Mouse (Mus musculus): ENCODE measurements at regions not wholly inside any gene's neighbourhood (a gene's known extent, or its start where the extent isn't known, plus 50 kb on each side); places are given as distances from the start of the nearest gene placed in this dataset.

DNA sequence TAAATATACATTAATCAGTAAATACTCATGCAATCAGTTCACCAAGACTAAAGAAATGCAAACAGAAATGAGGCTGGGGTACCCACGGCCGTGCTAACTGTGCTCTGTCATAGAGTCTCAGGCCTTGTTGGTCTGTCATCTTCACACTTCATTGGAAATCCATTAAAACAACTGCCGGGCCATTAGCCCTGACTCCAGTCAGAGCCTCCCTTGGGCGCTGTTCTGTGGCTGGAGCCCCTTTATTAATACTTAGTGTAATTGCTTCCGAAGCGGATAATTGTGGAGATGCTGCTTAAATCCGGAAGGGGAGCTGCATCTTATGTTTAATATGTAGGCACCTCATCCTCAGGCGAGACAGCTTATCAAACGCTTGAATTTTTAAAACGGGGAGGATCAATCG, 76.1 kb downstream of the Ier5 start:
- H3K27me3 ChIP-seq: peaks cover 5% of the 10 kb centered on the region; the same call in 1 of the 2 replicates
- no peaks in the 10 kb centered on the region for H3K36me3 ChIP-seq
- H3K4me1 ChIP-seq (replicated peaks): peaks cover 32% of the 10 kb centered on the region
- WGBS: 44% methylated on average over 11 of the region's 11 CpGs
- H3K4me2 ChIP-seq: no peak overlapping the region
- 0 out of 2 replicates have a peak overlapping the region, but pooled peaks have one; percentile 18 for H3K27ac ChIP-seq (replicated peaks)
- ATAC-seq (ENCODE audit: low read depth): peak; percentile 72
- no peaks in the 10 kb centered on the region for H3K9me3 ChIP-seq
- H3K9ac ChIP-seq: no peak overlapping the region
- no peak overlapping the region for H3K4me3 ChIP-seq

GRCm38 (mm10) chr1:155015669-155016068, 83.8 kb downstream of the Ier5 start:
- no peak overlapping the region for H3K4me2 ChIP-seq
- H3K36me3 ChIP-seq: no peaks in the 10 kb centered on the region
- H3K4me1 ChIP-seq (replicated peaks): no peaks in the 10 kb centered on the region
- no peak overlapping the region for H3K9ac ChIP-seq
- no peak overlapping the region for H3K4me3 ChIP-seq
- H3K9me3 ChIP-seq: no peaks in the 10 kb centered on the region
- no peak for ATAC-seq (ENCODE audit: low read depth)
- WGBS: 91% methylated on average over 3 of the region's 3 CpGs
- H3K27ac ChIP-seq (replicated peaks): no peak overlapping the region
- 0 out of 2 replicates have a peak, but pooled peaks cover 3% of the 10 kb centered on the region for H3K27me3 ChIP-seq

- Histone ChIP-seq H3K9me3 (no peaks in the 10 kb centered on the region), H3K36me3 (no peaks in the 10 kb centered on the region), H3K9ac (no peak overlapping the region), H3K27me3 (0 out of 2 replicates have a peak, but pooled peaks cover 3% of the 10 kb centered on the region), H3K4me2 (no peak overlapping the region), H3K4me3 (no peak overlapping the region), H3K27ac (replicated peaks) (no peak overlapping the region), H3K4me1 (replicated peaks) (no peaks in the 10 kb centered on the region)
- ATAC-seq (ENCODE audit: low read depth): no peak
- 91% methylated on average over 3 of the region's 3 CpGs for WGBS
Observed at GRCm38 (mm10) chr1:155014944-155015343, 84.5 kb downstream of the Ier5 start.

GRCm38 (mm10) chr1:155013784-155014183, 85.7 kb downstream of the Ier5 start:
- no peaks in the 10 kb centered on the region for H3K36me3 ChIP-seq
- 78% methylated on average over 4 of the region's 4 CpGs for WGBS
- H3K9ac ChIP-seq: no peak overlapping the region
- no peak overlapping the region for H3K4me3 ChIP-seq
- no peaks in the 10 kb centered on the region for H3K4me1 ChIP-seq (replicated peaks)
- no peak overlapping the region for H3K4me2 ChIP-seq
- H3K27me3 ChIP-seq: 0 out of 2 replicates have a peak, but pooled peaks cover 6% of the 10 kb centered on the region
- H3K9me3 ChIP-seq: no peaks in the 10 kb centered on the region
- no peak overlapping the region for H3K27ac ChIP-seq (replicated peaks)
- ATAC-seq (ENCODE audit: low read depth): no peak

- ATAC-seq (ENCODE audit: low read depth): no peak
- Histone ChIP-seq H3K9ac (no peak overlapping the region), H3K27me3 (0 out of 2 replicates have a peak, but pooled peaks cover 6% of the 10 kb centered on the region), H3K4me2 (no peak overlapping the region), H3K4me1 (replicated peaks) (no peaks in the 10 kb centered on the region), H3K9me3 (no peaks in the 10 kb centered on the region), H3K4me3 (no peak overlapping the region), H3K36me3 (no peaks in the 10 kb centered on the region), H3K27ac (replicated peaks) (no peak overlapping the region)
- WGBS: 63% methylated on average over 4 of the region's 4 CpGs
Observed at GRCm38 (mm10) chr1:155013361-155013760, 86.1 kb downstream of the Ier5 start.

GRCm38 (mm10) chr1:155006539-155007486, 92.6 kb downstream of the Ier5 start:
- 0 out of 2 replicates have a peak overlapping the region, but pooled peaks have one; percentile 12 for H3K9ac ChIP-seq
- WGBS: 17% methylated on average over 16 of the region's 16 CpGs

GRCm38 (mm10) chr1:155006099-155006498, 93.3 kb downstream of the Ier5 start:
- Histone ChIP-seq H3K4me3 (no peak overlapping the region), H3K9me3 (no peaks in the 10 kb centered on the region)
- ATAC-seq (ENCODE audit: low read depth): no peak

More at GRCm38 (mm10) chr1:155006539-155007486, 92.6 kb downstream of the Ier5 start:
- peak; percentile 85 for ATAC-seq (ENCODE audit: low read depth)
- H3K9me3 ChIP-seq: no peaks in the 10 kb centered on the region
- no peaks in the 10 kb centered on the region for H3K4me1 ChIP-seq (replicated peaks)
- H3K27me3 ChIP-seq: peaks cover 3% of the 10 kb centered on the region; the same call in 1 of the 2 replicates
- no peak overlapping the region for H3K27ac ChIP-seq (replicated peaks)
- no peak overlapping the region for H3K4me2 ChIP-seq
- H3K36me3 ChIP-seq: no peaks in the 10 kb centered on the region
- no peak overlapping the region for H3K4me3 ChIP-seq

DNA sequence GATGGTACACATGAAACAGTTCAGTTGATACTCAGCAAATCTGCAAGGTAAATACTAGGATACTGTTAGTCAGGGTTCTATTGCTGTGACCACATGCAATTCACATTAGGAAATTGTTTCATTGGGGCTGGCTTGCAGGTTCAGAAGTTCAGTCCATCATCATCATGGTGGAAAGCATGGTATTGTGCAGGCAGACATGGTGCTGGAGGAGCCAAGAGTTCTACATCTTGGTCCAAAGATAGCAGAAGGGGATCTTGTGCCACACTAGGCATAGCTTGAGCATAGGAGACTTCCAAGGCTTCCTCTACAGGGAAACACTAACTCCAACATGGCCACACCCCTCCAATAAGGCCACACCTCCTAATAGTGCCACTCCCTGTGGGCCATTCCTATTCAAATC, 99.1 kb downstream of the Ier5 start:
- ATAC-seq (ENCODE audit: low read depth): no peak
- Histone ChIP-seq H3K4me1 (replicated peaks) (peaks cover 10% of the 10 kb centered on the region; the same call in 1 of the 2 replicates), H3K36me3 (no peaks in the 10 kb centered on the region), H3K4me3 (no peak overlapping the region), H3K9ac (no peak overlapping the region), H3K9me3 (no peaks in the 10 kb centered on the region), H3K27ac (replicated peaks) (no peak overlapping the region), H3K27me3 (no peaks in the 10 kb centered on the region; the same call in 1 of the 2 replicates), H3K4me2 (no peak overlapping the region)

More at GRCm38 (mm10) chr1:155006099-155006498, 93.3 kb downstream of the Ier5 start:
- no peak overlapping the region for H3K4me2 ChIP-seq
- no peaks in the 10 kb centered on the region for H3K4me1 ChIP-seq (replicated peaks)
- peaks cover 3% of the 10 kb centered on the region; the same call in 1 of the 2 replicates for H3K27me3 ChIP-seq
- no peaks in the 10 kb centered on the region for H3K36me3 ChIP-seq
- no peak overlapping the region for H3K27ac ChIP-seq (replicated peaks)
- 88% methylated on average over 10 of the region's 10 CpGs for WGBS
- H3K9ac ChIP-seq: no peak overlapping the region

DNA sequence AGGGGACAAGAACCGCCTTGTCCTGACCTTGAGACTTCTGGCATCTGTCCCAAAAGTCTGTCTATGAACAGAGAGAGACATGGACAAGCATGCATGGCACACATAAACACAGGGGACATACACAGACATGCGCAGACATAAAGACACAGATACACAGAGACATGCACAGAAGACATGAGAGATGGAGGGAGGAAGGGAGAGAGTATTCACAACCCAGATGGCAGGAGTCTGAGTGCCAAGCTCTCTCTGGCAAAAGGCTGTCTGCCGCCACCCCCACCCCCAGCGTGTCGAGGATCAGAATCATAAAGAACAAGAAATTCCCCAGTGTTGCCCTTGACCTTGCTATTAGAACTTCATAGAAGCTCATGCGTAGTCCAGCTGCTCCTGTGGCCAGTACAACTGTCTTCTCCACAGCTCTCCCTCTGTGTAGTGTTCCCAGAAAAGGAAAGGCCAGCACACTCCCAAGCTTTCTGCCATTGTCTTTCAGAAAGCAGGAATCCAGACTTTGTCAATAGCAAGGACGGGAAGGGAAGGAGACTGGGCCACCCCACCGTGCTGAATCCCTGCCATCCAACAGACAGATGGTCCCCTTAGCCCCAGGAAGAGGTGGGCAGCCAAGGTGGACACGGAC, 99.8 kb downstream of the Ier5 start:
- H3K36me3 ChIP-seq: no peaks in the 10 kb centered on the region
- 77% methylated on average over 9 of the region's 9 CpGs for WGBS
- no peak overlapping the region for H3K4me3 ChIP-seq
- no peak overlapping the region for H3K9ac ChIP-seq
- H3K27me3 ChIP-seq: no peaks in the 10 kb centered on the region; the same call in 1 of the 2 replicates
- H3K4me2 ChIP-seq: no peak overlapping the region
- ATAC-seq (ENCODE audit: low read depth): no peak
- H3K9me3 ChIP-seq: no peaks in the 10 kb centered on the region
- peaks cover 16% of the 10 kb centered on the region; the same call in 1 of the 2 replicates for H3K4me1 ChIP-seq (replicated peaks)
- no peak overlapping the region for H3K27ac ChIP-seq (replicated peaks)

GRCm38 (mm10) chr1:154995778-154996390, 103.6 kb downstream of the Ier5 start:
- ATAC-seq (ENCODE audit: low read depth): no peak
- Histone ChIP-seq H3K4me3 (no peak overlapping the region), H3K9me3 (no peaks in the 10 kb centered on the region), H3K36me3 (no peaks in the 10 kb centered on the region), H3K4me2 (no peak overlapping the region), H3K27ac (replicated peaks) (no peak overlapping the region), H3K27me3 (no peaks in the 10 kb centered on the region), H3K4me1 (replicated peaks) (peaks cover 25% of the 10 kb centered on the region), H3K9ac (no peak overlapping the region)
- WGBS: 68% methylated on average over 9 of the region's 9 CpGs

DNA sequence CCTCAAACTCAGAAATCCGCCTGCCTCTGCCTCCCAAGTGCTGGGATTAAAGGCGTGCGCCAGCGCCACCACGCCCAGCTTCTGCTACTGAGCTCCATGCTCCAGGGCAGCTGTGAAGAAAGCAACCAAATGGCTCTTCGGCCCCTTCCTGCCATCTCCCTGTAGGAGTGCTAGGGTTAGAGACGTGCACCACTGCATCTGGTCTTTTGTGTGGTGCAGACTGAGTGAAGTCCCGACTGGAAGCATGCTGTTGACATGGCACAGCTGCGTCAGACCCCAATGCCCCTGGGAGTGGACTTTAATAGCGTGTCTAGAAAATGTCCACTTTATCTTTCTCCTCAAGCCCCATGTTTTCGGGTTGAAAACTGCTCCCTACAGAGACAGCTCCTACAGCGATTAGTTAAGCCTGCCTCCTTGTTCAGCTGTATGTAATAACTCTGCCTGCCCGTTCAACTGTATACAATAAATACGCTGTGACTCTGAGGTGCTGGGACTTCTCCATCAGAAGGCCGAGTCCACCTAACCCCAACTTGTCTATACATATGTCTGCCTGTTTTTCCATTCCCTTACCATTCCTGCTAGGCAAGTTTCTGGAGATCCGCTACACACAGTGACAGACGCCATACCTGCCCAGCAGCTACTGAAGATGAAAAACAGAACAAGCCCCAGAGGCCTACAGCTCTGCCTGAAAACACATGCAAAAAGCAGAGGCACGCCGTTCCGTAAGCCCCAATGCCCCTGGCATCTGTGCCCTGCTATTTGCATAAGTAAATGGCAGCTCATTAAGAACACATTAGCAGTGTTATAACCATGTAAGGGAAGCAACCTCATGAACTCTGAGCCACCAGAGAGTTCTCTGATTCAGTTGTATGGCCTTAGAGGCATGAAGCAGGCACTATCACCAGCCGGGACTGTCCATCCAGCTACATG, 105.2 kb downstream of the Ier5 start:
- H3K27ac ChIP-seq (replicated peaks): peak overlapping the region; percentile 61
- H3K9ac ChIP-seq: no peak overlapping the region
- H3K4me3 ChIP-seq: no peak overlapping the region
- 51% methylated on average over 21 of the region's 21 CpGs for WGBS
- no peaks in the 10 kb centered on the region for H3K36me3 ChIP-seq
- H3K27me3 ChIP-seq: no peaks in the 10 kb centered on the region
- H3K9me3 ChIP-seq: no peaks in the 10 kb centered on the region
- H3K4me1 ChIP-seq (replicated peaks): peaks cover 25% of the 10 kb centered on the region
- no peak overlapping the region for H3K4me2 ChIP-seq
- peak; percentile 77 for ATAC-seq (ENCODE audit: low read depth)
